Mouse (Mus musculus) heart, embryonic 14.5 days (tissue): ENCODE data around the gene 4931429L15Rik. TPM values are rescaled to one million over a fixed set of nuclear protein-coding genes. Genes with fewer than 3 reads are reported as not detected.

ENCODE experiments used
- ATAC-seq: fragments of 200-750 bp; cut with Nextera tagmentation; 2 replicates; pipeline ENCODE4 v1.8.0; 2017; ENCODE audit warnings: low read depth, moderate TSS enrichment; ENCODE audit not compliant: insufficient number of reproducible peaks, insufficient read depth, low FRiP score
- H3K27ac ChIP-seq, 2 experiments: fragments of 200-500 bp in 1 of 2; fragments of 300-500 bp in 1 of 2; sonication (generic) in 1 of 2; replicated peaks in 1 of 2; 2 replicates each; pipeline ENCODE4 v1.5.1; 2012 to 2014; ENCODE audit warnings: low read depth in 2 of 2, low read length in 2 of 2, control low read depth in 1 of 2, mild to moderate bottlenecking in 1 of 2, mixed read lengths in 1 of 2; ENCODE audit not compliant: control insufficient read depth in 1 of 2, insufficient read depth in 1 of 2
- H3K27me3 ChIP-seq: fragments of 300-500 bp; sonication (generic); 2 replicates; pipeline ENCODE4 v1.6.1; 2014; ENCODE audit warnings: mild to moderate bottlenecking, low read length, control low read depth; ENCODE audit not compliant: control insufficient read depth, insufficient read depth
- H3K36me3 ChIP-seq: fragments of 300-500 bp; sonication (generic); 2 replicates; pipeline ENCODE4 v1.6.1; 2014; ENCODE audit warnings: mild to moderate bottlenecking, control low read depth, low read length, mixed read lengths; ENCODE audit not compliant: control insufficient read depth, insufficient read depth
- H3K4me1 ChIP-seq, 2 experiments: fragments of 200-500 bp in 1 of 2; fragments of 300-500 bp in 1 of 2; sonication (generic) in 1 of 2; 2 replicates each; pipeline ENCODE4 v1.6.1; 2012 to 2014; ENCODE audit warnings: low read length in 2 of 2, control low read depth in 1 of 2, mixed read lengths in 1 of 2; ENCODE audit not compliant: control insufficient read depth in 2 of 2, insufficient read depth in 2 of 2
- H3K4me2 ChIP-seq: fragments of 300-500 bp; sonication (generic); 2 replicates; pipeline ENCODE4 v1.6.1; 2014; ENCODE audit warnings: mild to moderate bottlenecking, low read length
- H3K4me3 ChIP-seq, 2 experiments: fragments of 200-500 bp in 1 of 2; fragments of 300-500 bp in 1 of 2; sonication (generic) in 1 of 2; 2 replicates each; pipeline ENCODE4 v1.5.1; 2012 to 2014; ENCODE audit warnings: low read length in 2 of 2, mild to moderate bottlenecking in 2 of 2, control low read depth in 1 of 2, low read depth in 1 of 2, moderate library complexity in 1 of 2; ENCODE audit not compliant: control insufficient read depth in 1 of 2, insufficient read depth in 1 of 2
- H3K9ac ChIP-seq: fragments of 300-500 bp; sonication (generic); 2 replicates; pipeline ENCODE4 v1.6.1; 2014; ENCODE audit warnings: mild to moderate bottlenecking, low read length
- H3K9me3 ChIP-seq: fragments of 300-500 bp; sonication (generic); 2 replicates; pipeline ENCODE4 v1.6.1; 2016; ENCODE audit warnings: low read length, control low read depth; ENCODE audit not compliant: control insufficient read depth
- WGBS: fragments of 180-500 bp; shearing (Covaris S2); extraction: QIAGEN DNeasy Blood & Tissue Kit; methylation state at CpG from one replicate; pipeline ENCODE4 v1.1.7; 2014; 5-methylcytosine and 5-hydroxymethylcytosine counted together
- polyA plus RNA-seq: library from polyadenylated mRNA; unstranded; fragments of >200 nt; fragmentation: Nextera tagmentation; extraction: Ambion mirVana; gene quantifications from 2 replicates; pipeline ENCODE4 v1.2.1, GENCODE M21; 2014

Gene 4931429L15Rik
- polyA plus RNA-seq, 1 experiment from 2014 or later, result not detected

GRCm38 (mm10) chr9:46256658-46257385, 63.0 kb downstream of the 4931429L15Rik start:
- H3K4me1 ChIP-seq, result peaks cover 0 to 2% of the 10 kb centered on the region in 2 experiments; a peak in 1 of 4 replicates
- H3K27ac ChIP-seq, result peak overlapping the region in 1 of 2 experiments; percentile 60; a peak in 2 of 4 replicates
- WGBS, result 77% methylated on average over 10 of the region's 10 CpGs

DNA sequence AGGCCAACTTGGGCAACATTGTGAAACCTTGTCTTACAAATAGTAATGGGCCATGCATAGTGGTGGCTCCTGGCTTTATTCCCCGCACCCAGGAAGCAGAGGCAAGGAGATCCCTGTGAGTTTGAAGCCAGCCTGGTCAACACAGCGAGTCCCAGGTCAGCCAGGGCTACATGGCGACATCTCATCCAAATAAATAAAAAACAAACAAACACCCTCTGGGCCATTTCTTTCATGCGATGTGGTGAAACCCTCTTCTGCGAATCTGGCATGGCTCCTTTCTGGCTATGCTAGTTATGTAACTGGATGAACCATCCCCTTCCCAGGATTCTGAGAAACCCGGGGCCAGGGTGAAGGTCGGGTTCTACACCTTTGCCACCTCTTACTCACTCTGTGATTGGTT, 63.6 kb downstream of the 4931429L15Rik start:
- H3K9me3 ChIP-seq, result no peaks in the 10 kb centered on the region
- no peak overlapping the region for H3K9ac ChIP-seq
- peaks cover 0 to 2% of the 10 kb centered on the region in 2 experiments; a peak in 1 of 4 replicates for H3K4me1 ChIP-seq
- no peak overlapping the region for H3K27ac ChIP-seq
- H3K4me2 ChIP-seq, result no peak overlapping the region
- no peaks in the 10 kb centered on the region for H3K36me3 ChIP-seq
- no peaks in the 10 kb centered on the region for H3K27me3 ChIP-seq
- WGBS, result 84% methylated on average over 7 of the region's 7 CpGs
- ATAC-seq, result no peak
- no peak overlapping the region for H3K4me3 ChIP-seq

More at GRCm38 (mm10) chr9:46256658-46257385, 63.0 kb downstream of the 4931429L15Rik start:
- H3K4me3 ChIP-seq, result no peak overlapping the region
- no peaks in the 10 kb centered on the region for H3K36me3 ChIP-seq
- no peaks in the 10 kb centered on the region for H3K9me3 ChIP-seq
- no peak for ATAC-seq
- no peak overlapping the region for H3K9ac ChIP-seq
- no peak overlapping the region for H3K4me2 ChIP-seq
- no peaks in the 10 kb centered on the region for H3K27me3 ChIP-seq

Other genes starting within 250 kb of the 4931429L15Rik start
- 0.59 and 1.5 TPM in 2 replicates for gene Apoa1, start 91.4 kb downstream of the 4931429L15Rik start, polyA plus RNA-seq
- gene Apoc3, start 84.3 kb downstream of the 4931429L15Rik start, polyA plus RNA-seq, result not detected in 2 replicates
- not detected in 2 replicates for gene Apoa4, start 79.3 kb downstream of the 4931429L15Rik start, polyA plus RNA-seq
- not detected in 2 replicates for gene Apoa5, start 51.4 kb downstream of the 4931429L15Rik start, polyA plus RNA-seq
- gene Zpr1, start 46.9 kb downstream of the 4931429L15Rik start, polyA plus RNA-seq, result 31.5 and 33.0 TPM in 2 replicates
- gene Bud13, start 37.0 kb downstream of the 4931429L15Rik start, polyA plus RNA-seq, result 11.2 and 13.8 TPM in 2 replicates